In genomic region chr17:47738879-47739798, GRCm38 (mm10) we compare ENCODE assay signal across 8 mouse cellular contexts. TPM values are rescaled to one million over a fixed set of nuclear protein-coding genes. Genes with fewer than 3 reads are reported as not detected.
A peak's percentile ranks its signal among the peaks of the same experiment; 100 is the strongest.
DNase-seq lines count a peak whose midpoint lies in the region; ATAC-seq and TF ChIP-seq lines count a peak whose summit lies in the region.

No protein-coding gene starts in this region.

- TF ChIP-seq POLR2A in lung, adult 2 months (IDR thresholded peaks at IDR 0.05; ENCODE audit: borderline replicate concordance, extremely low read depth, low read depth, low read length) = no peak

- H3K4me1 ChIP-seq in embryonic facial prominence, embryonic 13.5 days = peaks cover 17% of the 10 kb centered on the region
- peaks cover 6% of the 10 kb centered on the region; the same call in 1 of the 2 replicates for H3K4me1 ChIP-seq in intestine, embryonic 14.5 days (replicated peaks; ENCODE audit: control insufficient read depth, insufficient read depth, low read length)
- peaks cover 8% of the 10 kb centered on the region; the same call in 1 of the 2 replicates for H3K4me1 ChIP-seq in lung, adult 2 months (ENCODE audit: control insufficient read depth, insufficient read depth, low read length)

- peak; percentile 38 to 45 for DNase-seq in gastrocnemius, adult 8-10 months (ENCODE audit: low spot score in 2 of 2)
- DNase-seq in gastrocnemius, postnatal 10 days = no peak
- DNase-seq in intestine, embryonic 14.5 days (ENCODE audit: low spot score) = peak; percentile 76
- DNase-seq in lung, adult 2 months = no peak
- DNase-seq in skeletal muscle tissue, adult 2 months (ENCODE audit: low read depth, low spot score) = peak; percentile 57
- DNase-seq in adrenal gland, adult 18-20 months (ENCODE audit: low spot score in 2 of 2) = no peak
- no peak for DNase-seq in urinary bladder, postnatal 4 days (ENCODE audit: low spot score in 2 of 2)

- no peaks in the 10 kb centered on the region for H3K9me3 ChIP-seq in embryonic facial prominence, embryonic 13.5 days
- H3K9me3 ChIP-seq in intestine, embryonic 14.5 days (ENCODE audit: control insufficient read depth, low read length) = no peaks in the 10 kb centered on the region

- H3K4me3 ChIP-seq in embryonic facial prominence, embryonic 13.5 days = peak overlapping the region; percentile 73
- peak overlapping the region; percentile 65 for H3K4me3 ChIP-seq in intestine, embryonic 14.5 days (ENCODE audit: low read depth, low read length)
- peak overlapping the region; percentile 26 for H3K4me3 ChIP-seq in lung, adult 2 months (replicated peaks; ENCODE audit: extremely low read depth, low read depth, low read length)

- TF ChIP-seq CTCF in lung, adult 2 months (IDR thresholded peaks at IDR 0.05; ENCODE audit: insufficient read depth, low read length) = no peak

- ATAC-seq in embryonic facial prominence, embryonic 13.5 days (ENCODE audit: insufficient number of reproducible peaks, insufficient read depth, low FRiP score, low TSS enrichment, low read depth) = no peak
- peak; percentile 24; the same call in 1 of the 2 replicates for ATAC-seq in intestine, embryonic 14.5 days (replicated peaks; ENCODE audit: low FRiP score, low TSS enrichment, low read depth)

- H3K36me3 ChIP-seq in embryonic facial prominence, embryonic 13.5 days = no peaks in the 10 kb centered on the region
- no peaks in the 10 kb centered on the region for H3K36me3 ChIP-seq in intestine, embryonic 14.5 days (ENCODE audit: control insufficient read depth, insufficient read depth, low read length)

- WGBS in embryonic facial prominence, embryonic 13.5 days = 4% methylated on average over 20 of the region's 20 CpGs
- 9% methylated on average over 20 of the region's 20 CpGs for WGBS in intestine, embryonic 14.5 days
- 27% methylated on average over 20 of the region's 20 CpGs for WGBS in lung, adult 2 months

- H3K27me3 ChIP-seq in embryonic facial prominence, embryonic 13.5 days = peaks cover 21% of the 10 kb centered on the region
- no peaks in the 10 kb centered on the region for H3K27me3 ChIP-seq in intestine, embryonic 14.5 days (replicated peaks; ENCODE audit: control insufficient read depth, insufficient read depth, low read length)

- peak overlapping the region; percentile 69; the same call in 1 of the 2 replicates for H3K27ac ChIP-seq in embryonic facial prominence, embryonic 13.5 days
- H3K27ac ChIP-seq in intestine, embryonic 14.5 days (ENCODE audit: low read depth) = 0 out of 2 replicates have a peak overlapping the region, but pooled peaks have one; percentile 65

- peak overlapping the region; percentile 98 for H3K4me2 ChIP-seq in embryonic facial prominence, embryonic 13.5 days
- H3K4me2 ChIP-seq in intestine, embryonic 14.5 days (ENCODE audit: low read length) = peak overlapping the region; percentile 94

- H3K9ac ChIP-seq in embryonic facial prominence, embryonic 13.5 days = peak overlapping the region; percentile 77
- peak overlapping the region; percentile 60; the same call in 1 of the 2 replicates for H3K9ac ChIP-seq in intestine, embryonic 14.5 days (ENCODE audit: low read length)

RNA-seq across cellular contexts. Expression of gene Tfeb, which starts 2.3 kb away (rescaled TPM):
- 100 to 1,000 TPM; 102 to 107 (median 103) TPM for total RNA-seq in gastrocnemius, adult 8-10 months (2022)
- total RNA-seq in gastrocnemius, postnatal 10 days (2021) = 10 to 100 TPM; 67.9 to 70.7 TPM
- 6.7 and 6.8 TPM in 2 replicates for polyA plus RNA-seq in embryonic facial prominence, embryonic 13.5 days (2015; fragmentation: Nextera tagmentation; extraction: Ambion mirVana)
- 9.3 and 13.6 TPM in 2 replicates for polyA plus RNA-seq in intestine, embryonic 14.5 days (2014; fragmentation: Nextera tagmentation; extraction: Ambion mirVana)
- 43.4 and 51.1 TPM in 2 replicates for polyA plus RNA-seq in lung, adult 2 months (2012; rRNA removed)
- total RNA-seq in adrenal gland, adult 18-20 months (2021) = 10 to 100 TPM; 12.4 to 16.0 TPM

RNA-seq across cellular contexts. Expression of gene Pgc, which starts 12.5 kb away (rescaled TPM):
- total RNA-seq in gastrocnemius, adult 8-10 months (2022) = not detected
- total RNA-seq in gastrocnemius, postnatal 10 days (2021) = not detected
- not detected in 2 replicates for polyA plus RNA-seq in embryonic facial prominence, embryonic 13.5 days (2015; fragmentation: Nextera tagmentation; extraction: Ambion mirVana)
- polyA plus RNA-seq in intestine, embryonic 14.5 days (2014; fragmentation: Nextera tagmentation; extraction: Ambion mirVana) = 2.1 and 2.6 TPM in 2 replicates
- polyA plus RNA-seq in lung, adult 2 months (2012; rRNA removed) = 1.9 and 2.0 TPM in 2 replicates
- not detected for total RNA-seq in adrenal gland, adult 18-20 months (2021)

RNA-seq across cellular contexts. Expression of gene Prickle4, which starts 44.6 kb away (rescaled TPM):
- total RNA-seq in gastrocnemius, adult 8-10 months (2022) = 1 to 10 TPM in 3 of 4 experiments, under 1 TPM in 1; 0.56 to 3.3 (median 2.3) TPM
- total RNA-seq in gastrocnemius, postnatal 10 days (2021) = under 1 TPM in 1 of 2 experiments, not detected in 1; 0.70 TPM
- polyA plus RNA-seq in embryonic facial prominence, embryonic 13.5 days (2015; fragmentation: Nextera tagmentation; extraction: Ambion mirVana) = 0.60 and 0.91 TPM in 2 replicates
- 0.52 and 0.53 TPM in 2 replicates for polyA plus RNA-seq in intestine, embryonic 14.5 days (2014; fragmentation: Nextera tagmentation; extraction: Ambion mirVana)
- polyA plus RNA-seq in lung, adult 2 months (2012; rRNA removed) = 3.3 and 3.9 TPM in 2 replicates
- 1 to 10 TPM; 4.1 to 5.5 TPM for total RNA-seq in adrenal gland, adult 18-20 months (2021)

RNA-seq across cellular contexts. Expression of gene Gm21981, which starts 44.9 kb away (rescaled TPM):
- under 1 TPM in 2 of 4 experiments, not detected in 2; 0.17 to 0.39 TPM for total RNA-seq in gastrocnemius, adult 8-10 months (2022)
- total RNA-seq in gastrocnemius, postnatal 10 days (2021) = under 1 TPM; 0.68 to 0.88 TPM
- polyA plus RNA-seq in embryonic facial prominence, embryonic 13.5 days (2015; fragmentation: Nextera tagmentation; extraction: Ambion mirVana) = 0.39 and 0.54 TPM in 2 replicates
- polyA plus RNA-seq in intestine, embryonic 14.5 days (2014; fragmentation: Nextera tagmentation; extraction: Ambion mirVana) = 0.90 and 1.4 TPM in 2 replicates
- polyA plus RNA-seq in lung, adult 2 months (2012; rRNA removed) = 0.72 and 0.87 TPM in 2 replicates
- under 1 TPM; 0.58 to 0.96 TPM for total RNA-seq in adrenal gland, adult 18-20 months (2021)

RNA-seq across cellular contexts. Expression of gene Frs3, which starts 50.3 kb away (rescaled TPM):
- total RNA-seq in gastrocnemius, adult 8-10 months (2022) = 1 to 10 TPM; 4.3 to 6.0 (median 5.2) TPM
- 1 to 10 TPM; 3.5 to 3.9 TPM for total RNA-seq in gastrocnemius, postnatal 10 days (2021)
- 7.5 TPM in 2 replicates for polyA plus RNA-seq in embryonic facial prominence, embryonic 13.5 days (2015; fragmentation: Nextera tagmentation; extraction: Ambion mirVana)
- polyA plus RNA-seq in intestine, embryonic 14.5 days (2014; fragmentation: Nextera tagmentation; extraction: Ambion mirVana) = 4.8 and 5.3 TPM in 2 replicates
- 15.2 and 17.2 TPM in 2 replicates for polyA plus RNA-seq in lung, adult 2 months (2012; rRNA removed)
- 1 to 10 TPM; 4.9 to 7.1 TPM for total RNA-seq in adrenal gland, adult 18-20 months (2021)

Comparison
In these comparisons a context has a peak if more than half of its experiments do, and no peak if none do; other contexts are left out.
1. DNase-seq: peak in gastrocnemius, adult 8-10 months (2 of 2), intestine, embryonic 14.5 days (single experiment) and skeletal muscle tissue, adult 2 months (single experiment); none in gastrocnemius, postnatal 10 days (single experiment), lung, adult 2 months (single experiment), adrenal gland, adult 18-20 months (0 of 2) and urinary bladder, postnatal 4 days (0 of 2).
2. RNA of gene Tfeb, which starts 2.3 kb away (total RNA-seq): 102 to 107 TPM in gastrocnemius, adult 8-10 months and 67.9 to 70.7 TPM in gastrocnemius, postnatal 10 days; 12.4 to 16.0 TPM in adrenal gland, adult 18-20 months; every median in the first group is over 4 times any median in the second.
3. Peak in every context shown above with its lines, with median percentiles within 50 percentile points of each other: H3K4me3 ChIP-seq.